Mouse (Mus musculus) B cell, adult 67 days (primary cell): ENCODE measurements around the gene Olfr1457. TPM values are rescaled to one million over a fixed set of nuclear protein-coding genes. Genes with fewer than 3 reads are reported as not detected.

Source experiments
- total RNA-seq, 2 experiments: library from RNA; stranded (reverse); gene quantifications; 4 replicates each; pipeline ENCODE4 v1.2.4; 2023

Gene Olfr1457
- total RNA-seq, result not detected

DNA sequence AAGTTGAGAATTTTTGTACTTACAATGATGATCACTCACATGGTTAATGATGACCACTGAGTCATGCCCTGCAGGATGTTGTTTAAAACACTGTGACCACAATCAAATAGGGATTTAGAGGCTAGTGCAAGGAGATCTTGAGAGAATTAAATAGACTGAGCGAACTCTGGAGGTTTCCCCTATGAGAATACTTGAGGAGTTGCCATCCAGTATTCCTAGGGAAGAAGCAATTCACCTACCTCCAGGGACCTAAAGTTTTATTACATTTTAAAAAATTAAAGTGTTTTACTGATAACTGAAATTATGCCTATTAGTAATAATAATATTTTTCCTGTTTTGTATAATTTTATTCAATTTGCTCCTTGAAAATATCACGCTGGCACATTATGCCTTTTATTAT is at the start of gene Olfr1457:
Gene Olfr1457 (minus strand): TSS at position 101 of the 400 bp plus-strand sequence.

DNA sequence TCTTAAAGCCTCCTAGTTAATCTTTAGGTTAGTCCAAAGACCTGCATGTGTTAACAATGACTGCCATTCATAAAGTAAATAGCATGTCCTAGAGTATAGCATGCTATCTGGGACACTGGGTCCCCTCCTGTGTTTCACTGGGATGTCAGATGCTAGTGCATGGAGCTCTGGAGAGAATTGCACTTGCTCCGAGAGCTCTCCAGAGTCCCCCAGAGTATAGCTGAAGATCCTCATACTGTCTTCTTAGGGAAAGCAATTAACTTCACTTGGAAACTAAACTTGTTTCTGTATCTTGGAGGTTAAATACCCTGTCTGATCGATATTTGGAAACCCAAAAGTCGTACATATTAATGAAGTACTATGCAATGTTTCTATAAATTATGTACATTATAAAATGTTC is 9.0 kb upstream of the Olfr1457 start, which contains the start of gene Olfr1458:
Gene Olfr1458 (minus strand): TSS at position 101 of the 400 bp plus-strand sequence.

DNA sequence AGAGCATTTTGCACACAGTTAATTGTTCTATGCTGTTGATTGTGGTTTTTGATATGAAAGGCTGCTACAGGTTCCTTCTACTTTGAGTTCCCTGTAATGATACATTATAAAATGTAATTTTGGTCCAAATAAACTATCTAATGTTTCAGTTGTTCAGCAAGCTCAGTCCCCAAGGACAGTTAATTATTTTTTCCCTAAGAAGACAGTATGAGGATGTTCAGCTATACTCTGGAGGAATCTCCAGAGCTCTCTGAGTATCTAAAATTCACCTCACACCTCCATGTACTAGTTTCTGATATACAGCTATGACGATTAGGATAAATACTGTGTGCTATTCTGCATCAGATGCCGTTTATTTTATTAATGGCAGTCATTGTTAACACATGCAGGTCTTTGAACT is 37.4 kb downstream of the Olfr1457 start, which contains the start of gene Olfr1454:
Gene Olfr1454 (plus strand): TSS at position 301 of the 400 bp plus-strand sequence.

Other genes with a start within 250 kb of the Olfr1457 start
- gene Olfr1444, start 240.6 kb downstream of the Olfr1457 start, total RNA-seq, result under 1 TPM; 0.58 to 0.68 TPM
- gene Olfr1445, start 214.0 kb downstream of the Olfr1457 start, total RNA-seq, result not detected
- not detected for gene Olfr1446, start 204.4 kb downstream of the Olfr1457 start, total RNA-seq
- gene Olfr1447, start 194.1 kb downstream of the Olfr1457 start, total RNA-seq, result not detected
- gene Olfr1448, start 173.5 kb downstream of the Olfr1457 start, total RNA-seq, result not detected
- not detected for gene Olfr1449, start 167.1 kb downstream of the Olfr1457 start, total RNA-seq
- gene Olfr1450, start 147.6 kb downstream of the Olfr1457 start, total RNA-seq, result not detected
- gene Olfr1451, start 102.9 kb downstream of the Olfr1457 start, total RNA-seq, result not detected
- not detected for gene Olfr1453, start 69.6 kb downstream of the Olfr1457 start, total RNA-seq
- gene Olfr1454, start 37.3 kb downstream of the Olfr1457 start, total RNA-seq, result not detected
- not detected for gene Olfr1458, start 8.9 kb upstream of the Olfr1457 start, total RNA-seq
- under 1 TPM; 0.12 to 0.24 TPM for gene Olfr1459, start 51.7 kb upstream of the Olfr1457 start, total RNA-seq
- not detected for gene Olfr1461, start 65.1 kb upstream of the Olfr1457 start, total RNA-seq
- not detected for gene Olfr1462, start 87.8 kb upstream of the Olfr1457 start, total RNA-seq
- not detected for gene Olfr1463, start 133.4 kb upstream of the Olfr1457 start, total RNA-seq
- not detected for gene Olfr1465, start 217.7 kb upstream of the Olfr1457 start, total RNA-seq
- gene Olfr1466, start 241.0 kb upstream of the Olfr1457 start, total RNA-seq, result not detected